In genomic region chr14:110616447-110616846, GRCm38 (mm10) we compare ENCODE assay signal across 28 mouse cellular contexts.
DNase-seq lines count a peak whose midpoint lies in the region; ATAC-seq lines count a peak whose summit lies in the region.
"Had no signal": no experiment of that assay in that cellular context is flagged by ENCODE, and none has a peak within 500 bp of the region (broad histone marks: within the 10 kb centered on the region; RNA-seq: fewer than 3 reads in every experiment).

No protein-coding gene starts in this region.

- H3K27me3 ChIP-seq in embryonic facial prominence, embryonic 11.5 days (ENCODE audit: control insufficient read depth, insufficient read depth, low read length) = no peaks in the 10 kb centered on the region
- H3K27me3 ChIP-seq in embryonic facial prominence, embryonic 10.5 days (replicated peaks; ENCODE audit: low read depth, poor library complexity, severe bottlenecking) = no peaks in the 10 kb centered on the region
- no peaks in the 10 kb centered on the region for H3K27me3 ChIP-seq in limb, embryonic 13.5 days
- no peaks in the 10 kb centered on the region for H3K27me3 ChIP-seq in midbrain, embryonic 11.5 days (ENCODE audit: control insufficient read depth, insufficient read depth, low read length)
- H3K27me3 ChIP-seq: CH12.LX; embryonic facial prominence, embryonic 12.5 days; forebrain, embryonic 12.5 days; heart, embryonic 13.5 days; Patski had no signal

- no peak overlapping the region for H3K4me2 ChIP-seq in embryonic facial prominence, embryonic 11.5 days (ENCODE audit: low read depth, low read length)
- H3K4me2 ChIP-seq in limb, embryonic 13.5 days (replicated peaks) = no peak overlapping the region
- no peak overlapping the region for H3K4me2 ChIP-seq in midbrain, embryonic 11.5 days
- H3K4me2 ChIP-seq: embryonic facial prominence, embryonic 12.5 days; forebrain, embryonic 12.5 days; heart, embryonic 13.5 days; hindbrain, embryonic 14.5 days had no signal

- H3K27ac ChIP-seq in embryonic facial prominence, embryonic 11.5 days (replicated peaks; ENCODE audit: low read depth, low read length) = no peak overlapping the region
- no peak overlapping the region for H3K27ac ChIP-seq in embryonic facial prominence, embryonic 10.5 days (replicated peaks)
- no peak overlapping the region for H3K27ac ChIP-seq in limb, embryonic 13.5 days
- H3K27ac ChIP-seq in midbrain, embryonic 11.5 days (ENCODE audit: low read depth, low read length) = no peak overlapping the region
- H3K27ac ChIP-seq: embryonic facial prominence, embryonic 12.5 days; forebrain, embryonic 12.5 days; heart, embryonic 10.5 days; heart, embryonic 13.5 days; hindbrain, embryonic 14.5 days; hindbrain, postnatal 0 days had no signal

- 32% methylated on average over 1 of the region's 1 CpGs for WGBS in embryonic facial prominence, embryonic 11.5 days
- WGBS in embryonic facial prominence, embryonic 10.5 days = 35% methylated on average over 1 of the region's 1 CpGs
- 18% methylated on average over 1 of the region's 1 CpGs for WGBS in limb, embryonic 13.5 days
- WGBS in midbrain, embryonic 11.5 days = 70% methylated on average over 1 of the region's 1 CpGs

- ATAC-seq in embryonic facial prominence, embryonic 11.5 days (replicated peaks; ENCODE audit: insufficient number of reproducible peaks, low FRiP score, low TSS enrichment, low read depth) = no peak
- ATAC-seq in limb, embryonic 13.5 days (ENCODE audit: low FRiP score, low read depth) = peak; percentile 93
- no peak for ATAC-seq in midbrain, embryonic 11.5 days (ENCODE audit: low FRiP score)
- ATAC-seq: forebrain, embryonic 16.5 days; hindbrain, postnatal 0 days; intestine, postnatal 0 days; Patski had no signal

- no peaks in the 10 kb centered on the region for H3K36me3 ChIP-seq in embryonic facial prominence, embryonic 11.5 days (replicated peaks; ENCODE audit: control insufficient read depth, insufficient read depth, low read depth, low read length)
- no peaks in the 10 kb centered on the region for H3K36me3 ChIP-seq in embryonic facial prominence, embryonic 10.5 days (replicated peaks)
- H3K36me3 ChIP-seq in limb, embryonic 13.5 days = no peaks in the 10 kb centered on the region
- H3K36me3 ChIP-seq in midbrain, embryonic 11.5 days (ENCODE audit: control insufficient read depth, insufficient read depth, low read length) = no peaks in the 10 kb centered on the region
- H3K36me3 ChIP-seq: embryonic facial prominence, embryonic 12.5 days; forebrain, embryonic 12.5 days; G1E; heart, embryonic 10.5 days; heart, embryonic 13.5 days had no signal

- no peak overlapping the region for H3K4me3 ChIP-seq in embryonic facial prominence, embryonic 11.5 days (ENCODE audit: low read depth, low read length)
- no peak overlapping the region for H3K4me3 ChIP-seq in embryonic facial prominence, embryonic 10.5 days
- H3K4me3 ChIP-seq in limb, embryonic 13.5 days = no peak overlapping the region
- no peak overlapping the region for H3K4me3 ChIP-seq in midbrain, embryonic 11.5 days (ENCODE audit: low read depth, low read length)
- H3K4me3 ChIP-seq: embryonic facial prominence, embryonic 12.5 days; erythroblast, embryonic 14.5 days; forebrain, embryonic 12.5 days; heart, embryonic 10.5 days; heart, embryonic 13.5 days had no signal

- H3K9me3 ChIP-seq in embryonic facial prominence, embryonic 11.5 days (replicated peaks; ENCODE audit: control insufficient read depth, low read length) = no peaks in the 10 kb centered on the region
- no peaks in the 10 kb centered on the region for H3K9me3 ChIP-seq in embryonic facial prominence, embryonic 10.5 days
- H3K9me3 ChIP-seq in limb, embryonic 13.5 days = no peaks in the 10 kb centered on the region
- no peaks in the 10 kb centered on the region for H3K9me3 ChIP-seq in midbrain, embryonic 11.5 days (ENCODE audit: control insufficient read depth, low read length)
- H3K9me3 ChIP-seq: embryonic facial prominence, embryonic 12.5 days; forebrain, embryonic 12.5 days; heart, embryonic 10.5 days; heart, embryonic 13.5 days had no signal

- H3K9ac ChIP-seq in embryonic facial prominence, embryonic 11.5 days (replicated peaks; ENCODE audit: low read length) = no peak overlapping the region
- H3K9ac ChIP-seq in limb, embryonic 13.5 days = no peak overlapping the region
- no peak overlapping the region for H3K9ac ChIP-seq in midbrain, embryonic 11.5 days (ENCODE audit: low read length)
- H3K9ac ChIP-seq: embryonic facial prominence, embryonic 12.5 days; forebrain, embryonic 12.5 days; heart, embryonic 13.5 days; hindbrain, embryonic 14.5 days had no signal

- peak; percentile 52 for DNase-seq in embryonic facial prominence, embryonic 11.5 days (ENCODE audit: low spot score)
- no peak for DNase-seq in embryonic facial prominence, embryonic 10.5 days (ENCODE audit: low spot score)
- peak; percentile 48 for DNase-seq in forelimb bud, embryonic 11.5 days (ENCODE audit: low read depth, low spot score)
- DNase-seq in lung, adult 18-20 months = no peak
- DNase-seq in midbrain, embryonic 11.5 days (ENCODE audit: low spot score, missing footprints) = no peak
- DNase-seq: adrenal gland, postnatal 10 days; adrenal gland, postnatal 36 days; B cell, adult 2 months; cerebellum, adult 18-20 months; cerebellum, adult 9-10 months; cerebellum, postnatal 14 days; gastrocnemius, postnatal 25 days; heart, adult 18-20 months; heart, postnatal 14 days; heart, postnatal 4 days had no signal

- H3K4me1 ChIP-seq in embryonic facial prominence, embryonic 11.5 days (ENCODE audit: control insufficient read depth, insufficient read depth, low read length) = no peaks in the 10 kb centered on the region
- H3K4me1 ChIP-seq in embryonic facial prominence, embryonic 10.5 days = no peaks in the 10 kb centered on the region
- peaks cover 4% of the 10 kb centered on the region; the same call in 1 of the 2 replicates for H3K4me1 ChIP-seq in limb, embryonic 13.5 days
- no peaks in the 10 kb centered on the region for H3K4me1 ChIP-seq in midbrain, embryonic 11.5 days (ENCODE audit: control insufficient read depth, insufficient read depth, low read length)
- H3K4me1 ChIP-seq: embryonic facial prominence, embryonic 12.5 days; forebrain, embryonic 12.5 days; heart, embryonic 10.5 days had no signal

Comparison
In these comparisons a context has a peak if more than half of its experiments do, and no peak if none do; other contexts are left out.
1. DNase-seq: peak in embryonic facial prominence, embryonic 11.5 days (single experiment) and forelimb bud, embryonic 11.5 days (single experiment); none in embryonic facial prominence, embryonic 10.5 days (single experiment), lung, adult 18-20 months (0 of 2) and midbrain, embryonic 11.5 days (single experiment).